Mouse (Mus musculus): ENCODE measurements around the gene AF067061. TPM values are rescaled to one million over a fixed set of nuclear protein-coding genes. Genes with fewer than 3 reads are reported as not detected.

AF067061 gene
- total RNA-seq, 2 experiments from 2014 or later, result not detected

Other genes with a start within 250 kb of the AF067061 start
- not detected for gene Gm36079, start 236.1 kb upstream of the AF067061 start, total RNA-seq (2021)
- gene Gm21188, start 210.9 kb upstream of the AF067061 start, total RNA-seq (2021), result under 1 TPM; 0.26 to 0.53 TPM
- gene Gm20767, start 122.9 kb upstream of the AF067061 start, total RNA-seq (2021), result not detected
- gene Gm21818, start 90.7 kb upstream of the AF067061 start, total RNA-seq (2021), result not detected
- not detected for gene Gm21762, start 47.2 kb upstream of the AF067061 start, total RNA-seq (2021)
- gene Gm21731, start 24.0 kb upstream of the AF067061 start, total RNA-seq (2021), result not detected
- not detected for gene BC147527, start 37.3 kb downstream of the AF067061 start, total RNA-seq (2021)
- not detected for gene Tcstv3, start 53.8 kb downstream of the AF067061 start, total RNA-seq (2021)